Mouse (Mus musculus): ENCODE measurements around the gene Mtcl1. TPM values are rescaled to one million over a fixed set of nuclear protein-coding genes. Genes with fewer than 3 reads are reported as not detected.

The Mtcl1 gene
- polyA plus RNA-seq, 1 experiment from 2014 or later = 2.8 TPM

DNA sequence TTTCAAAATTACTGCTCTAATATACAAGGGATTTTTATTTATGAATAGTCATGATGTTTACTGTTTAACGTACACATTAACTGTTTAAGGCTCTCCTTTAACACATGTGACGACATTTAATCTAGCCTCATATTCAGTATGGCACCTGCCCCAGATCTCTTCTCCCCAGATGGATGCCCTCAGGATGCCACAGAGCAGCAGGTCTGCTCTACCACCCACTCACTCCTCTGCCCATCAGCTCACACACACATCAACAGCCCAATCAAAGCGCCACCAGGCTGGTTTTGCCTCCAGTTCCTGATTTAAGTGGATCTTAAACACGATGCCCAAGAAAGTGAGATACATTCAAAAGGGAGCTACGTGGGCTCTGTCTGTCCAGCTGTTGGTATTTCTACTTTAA is 41.1 kb downstream of the Mtcl1 start:
- no peaks in the 10 kb centered on the region for H3K27me3 ChIP-seq (ENCODE audit: control insufficient read depth, insufficient read depth, low read length)
- 94% methylated on average over 5 of the region's 5 CpGs for WGBS (ENCODE audit: insufficient replicate concordance)
- H3K9me3 ChIP-seq (replicated peaks; ENCODE audit: control insufficient read depth, low read length) = no peaks in the 10 kb centered on the region
- no peak overlapping the region for H3K4me3 ChIP-seq (ENCODE audit: low read depth, low read length)
- no peaks in the 10 kb centered on the region for H3K36me3 ChIP-seq (ENCODE audit: control insufficient read depth, insufficient read depth, low read length)
- H3K4me1 ChIP-seq (ENCODE audit: control insufficient read depth, insufficient read depth, low read length) = peaks cover 25% of the 10 kb centered on the region
- no peak overlapping the region for H3K4me2 ChIP-seq
- no peak overlapping the region for H3K9ac ChIP-seq (ENCODE audit: low read depth, low read length)
- H3K27ac ChIP-seq (ENCODE audit: low read depth, low read length) = no peak overlapping the region
- ATAC-seq (replicated peaks; ENCODE audit: insufficient number of reproducible peaks, low FRiP score, low TSS enrichment) = no peak

DNA sequence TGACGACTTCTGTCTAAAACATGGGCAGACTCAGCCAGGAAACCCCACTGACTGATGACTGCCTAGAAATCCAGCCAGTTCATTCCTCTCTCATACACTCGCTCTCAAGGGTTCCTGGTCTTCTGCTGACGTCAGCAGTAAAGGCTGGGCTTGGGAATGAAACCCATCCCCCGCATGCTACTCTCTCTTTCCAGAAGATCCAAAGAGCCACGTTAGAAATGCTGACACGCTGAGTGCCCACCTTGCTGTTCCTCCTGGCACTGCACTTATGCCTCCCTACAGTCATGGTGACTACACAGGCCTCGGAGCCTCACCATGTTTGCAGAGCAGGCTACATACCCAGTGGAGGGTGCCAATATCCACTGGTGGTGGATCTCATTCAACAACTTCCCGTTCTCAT is 41.7 kb downstream of the Mtcl1 start:
- no peak overlapping the region for H3K9ac ChIP-seq (ENCODE audit: low read depth, low read length)
- peaks cover 30% of the 10 kb centered on the region for H3K4me1 ChIP-seq (ENCODE audit: control insufficient read depth, insufficient read depth, low read length)
- H3K4me2 ChIP-seq = no peak overlapping the region
- H3K27ac ChIP-seq (ENCODE audit: low read depth, low read length) = no peak overlapping the region
- WGBS (ENCODE audit: insufficient replicate concordance) = 59% methylated on average over 8 of the region's 8 CpGs
- H3K4me3 ChIP-seq (ENCODE audit: low read depth, low read length) = no peak overlapping the region
- no peaks in the 10 kb centered on the region for H3K9me3 ChIP-seq (replicated peaks; ENCODE audit: control insufficient read depth, low read length)
- no peaks in the 10 kb centered on the region for H3K36me3 ChIP-seq (ENCODE audit: control insufficient read depth, insufficient read depth, low read length)
- no peak for ATAC-seq (replicated peaks; ENCODE audit: insufficient number of reproducible peaks, low FRiP score, low TSS enrichment)
- H3K27me3 ChIP-seq (ENCODE audit: control insufficient read depth, insufficient read depth, low read length) = no peaks in the 10 kb centered on the region

DNA sequence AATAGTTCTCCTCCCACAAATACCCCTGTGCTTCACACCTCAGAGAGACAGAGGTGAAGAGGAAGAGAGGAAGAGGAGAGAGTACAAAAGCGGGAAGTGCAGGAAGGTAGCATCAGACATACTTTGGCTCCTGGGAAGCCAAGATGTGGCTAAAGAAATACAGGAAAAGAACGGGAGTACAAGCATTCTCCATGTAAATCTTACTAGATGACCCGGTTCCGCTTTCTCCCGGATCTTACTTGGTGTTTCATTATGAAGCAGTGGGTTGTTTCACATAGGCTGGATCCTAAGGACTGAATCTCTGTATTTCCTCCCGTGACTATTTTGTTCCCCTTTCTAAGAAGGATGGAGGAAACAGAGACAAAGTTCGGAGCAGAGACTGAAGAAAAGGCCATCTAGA is 43.9 kb downstream of the Mtcl1 start:
- WGBS (ENCODE audit: insufficient replicate concordance) = 31% methylated on average over 7 of the region's 7 CpGs
- Histone ChIP-seq H3K9me3 (replicated peaks; ENCODE audit: control insufficient read depth, low read length) (no peaks in the 10 kb centered on the region), H3K27ac (ENCODE audit: low read depth, low read length) (peak overlapping the region; percentile 73), H3K27me3 (ENCODE audit: control insufficient read depth, insufficient read depth, low read length) (no peaks in the 10 kb centered on the region), H3K4me3 (ENCODE audit: low read depth, low read length) (0 out of 2 replicates have a peak overlapping the region, but pooled peaks have one; percentile 13), H3K36me3 (ENCODE audit: control insufficient read depth, insufficient read depth, low read length) (no peaks in the 10 kb centered on the region), H3K4me2 (peak overlapping the region; percentile 53), H3K9ac (ENCODE audit: low read depth, low read length) (0 out of 2 replicates have a peak overlapping the region, but pooled peaks have one; percentile 31), H3K4me1 (ENCODE audit: control insufficient read depth, insufficient read depth, low read length) (peaks cover 29% of the 10 kb centered on the region)
- no peak for ATAC-seq (replicated peaks; ENCODE audit: insufficient number of reproducible peaks, low FRiP score, low TSS enrichment)

DNA sequence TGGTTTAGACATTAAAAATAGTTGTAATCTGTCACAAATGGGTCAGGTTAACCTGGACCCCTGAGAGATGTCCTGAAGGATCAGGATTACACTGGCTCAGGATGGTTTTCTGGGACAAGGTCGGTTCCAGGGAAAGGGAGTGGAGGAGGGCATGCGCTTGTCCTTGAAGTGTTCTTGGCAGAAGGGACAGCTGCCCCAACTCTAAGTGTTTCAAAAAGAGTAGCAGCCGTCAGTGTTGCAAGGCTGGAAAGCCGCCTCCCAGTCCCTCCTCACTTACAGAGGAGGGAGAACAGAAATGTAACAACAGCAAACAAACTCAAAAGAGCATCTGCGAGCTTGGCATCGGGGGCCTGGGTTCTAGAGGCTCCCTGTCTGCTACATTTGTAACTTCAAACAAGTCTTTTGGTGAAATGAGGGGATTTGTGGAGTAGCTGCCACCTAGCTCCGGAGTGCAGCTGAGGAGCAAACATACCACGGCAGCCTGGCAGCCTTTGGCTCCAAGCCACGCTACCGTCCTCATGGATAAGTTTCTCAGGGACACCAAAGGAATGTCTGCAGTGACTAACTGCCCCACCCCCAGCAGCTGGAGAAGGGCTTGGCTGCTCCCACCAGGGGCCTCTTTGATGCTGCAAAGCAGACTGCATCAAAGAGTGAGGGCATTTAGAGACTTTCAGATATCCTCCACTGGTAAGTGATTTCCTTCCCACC is 44.5 kb downstream of the Mtcl1 start:
- Histone ChIP-seq H3K4me2 (peak overlapping the region; percentile 53), H3K9me3 (replicated peaks; ENCODE audit: control insufficient read depth, low read length) (no peaks in the 10 kb centered on the region), H3K27me3 (ENCODE audit: control insufficient read depth, insufficient read depth, low read length) (no peaks in the 10 kb centered on the region), H3K4me1 (ENCODE audit: control insufficient read depth, insufficient read depth, low read length) (peaks cover 29% of the 10 kb centered on the region), H3K27ac (ENCODE audit: low read depth, low read length) (peak overlapping the region; percentile 73), H3K36me3 (ENCODE audit: control insufficient read depth, insufficient read depth, low read length) (no peaks in the 10 kb centered on the region), H3K4me3 (ENCODE audit: low read depth, low read length) (0 out of 2 replicates have a peak overlapping the region, but pooled peaks have one; percentile 13), H3K9ac (ENCODE audit: low read depth, low read length) (peak overlapping the region; percentile 31; the same call in 1 of the 2 replicates)
- 14% methylated on average over 10 of the region's 10 CpGs for WGBS (ENCODE audit: insufficient replicate concordance)
- ATAC-seq (replicated peaks; ENCODE audit: insufficient number of reproducible peaks, low FRiP score, low TSS enrichment) = no peak

DNA sequence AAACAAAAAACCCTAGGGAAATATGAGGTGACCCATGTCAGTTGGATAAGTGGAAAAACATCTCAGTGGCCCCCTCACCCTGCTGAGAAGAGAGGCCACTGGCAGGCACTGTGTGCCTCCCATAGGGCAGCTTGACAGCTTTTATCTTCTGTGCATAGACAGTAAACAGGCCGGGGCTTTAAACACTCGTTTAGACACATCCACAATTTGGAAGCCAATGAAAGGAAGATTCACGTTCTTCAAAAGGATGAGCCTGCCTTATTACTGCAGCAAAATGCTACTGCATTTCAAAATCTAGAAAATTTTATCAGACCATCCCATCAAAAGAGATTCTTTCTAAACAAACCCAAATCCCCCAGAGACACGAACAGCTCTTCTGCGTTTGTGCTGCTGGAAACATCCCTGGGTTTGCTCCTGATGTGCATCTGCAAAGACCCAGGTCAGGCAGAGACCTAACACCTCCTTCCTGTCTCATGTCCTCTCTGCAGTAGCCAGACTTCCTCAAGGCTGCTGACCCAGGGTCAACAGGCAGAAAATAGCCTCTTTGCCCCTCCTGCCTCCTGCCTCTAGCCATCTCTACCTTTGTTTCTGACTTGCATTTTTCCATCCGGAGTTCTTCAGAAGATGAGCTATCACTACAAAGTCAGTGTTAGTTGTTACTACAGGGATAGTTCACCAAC is 46.6 kb downstream of the Mtcl1 start:
- H3K4me2 ChIP-seq = no peak overlapping the region
- peaks cover 28% of the 10 kb centered on the region for H3K4me1 ChIP-seq (ENCODE audit: control insufficient read depth, insufficient read depth, low read length)
- no peak overlapping the region for H3K9ac ChIP-seq (ENCODE audit: low read depth, low read length)
- no peaks in the 10 kb centered on the region for H3K27me3 ChIP-seq (ENCODE audit: control insufficient read depth, insufficient read depth, low read length)
- no peak overlapping the region for H3K4me3 ChIP-seq (ENCODE audit: low read depth, low read length)
- H3K9me3 ChIP-seq (replicated peaks; ENCODE audit: control insufficient read depth, low read length) = no peaks in the 10 kb centered on the region
- ATAC-seq (replicated peaks; ENCODE audit: insufficient number of reproducible peaks, low FRiP score, low TSS enrichment) = no peak
- 12% methylated on average over 6 of the region's 6 CpGs for WGBS (ENCODE audit: insufficient replicate concordance)
- no peak overlapping the region for H3K27ac ChIP-seq (ENCODE audit: low read depth, low read length)
- H3K36me3 ChIP-seq (ENCODE audit: control insufficient read depth, insufficient read depth, low read length) = no peaks in the 10 kb centered on the region

DNA sequence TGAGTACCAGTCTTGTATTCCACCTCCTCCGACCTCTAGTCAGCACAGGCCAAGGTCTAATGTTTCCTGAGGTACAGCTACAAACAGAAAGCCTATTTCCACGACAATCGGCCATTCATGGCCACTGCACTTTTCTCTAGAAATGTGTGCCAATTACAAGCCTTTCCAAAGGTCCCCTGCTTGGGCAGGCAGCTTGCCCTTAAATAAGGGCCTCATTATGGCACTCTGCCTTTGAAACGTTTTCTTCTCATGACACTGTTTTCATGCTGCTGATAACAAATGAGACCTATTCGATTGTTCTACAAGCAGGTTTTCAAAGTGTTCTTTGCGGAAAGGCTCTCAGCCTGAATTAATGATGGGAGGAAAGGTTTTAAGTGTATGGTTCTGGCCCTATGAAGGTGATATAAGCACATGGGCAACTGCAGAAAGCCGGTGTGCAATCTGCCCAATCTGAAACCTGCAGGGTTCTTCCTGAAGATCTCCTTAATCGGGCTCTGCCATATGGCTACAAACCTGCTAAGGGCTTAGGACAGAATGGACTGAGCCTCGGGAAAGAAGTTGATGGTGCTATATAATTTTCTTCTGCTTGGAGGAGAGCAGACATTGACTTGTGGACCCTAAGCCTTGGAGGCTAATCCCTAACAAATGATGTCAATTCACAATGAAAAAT is 47.8 kb downstream of the Mtcl1 start:
- Histone ChIP-seq H3K9me3 (replicated peaks; ENCODE audit: control insufficient read depth, low read length) (no peaks in the 10 kb centered on the region), H3K27me3 (ENCODE audit: control insufficient read depth, insufficient read depth, low read length) (no peaks in the 10 kb centered on the region), H3K4me1 (ENCODE audit: control insufficient read depth, insufficient read depth, low read length) (peaks cover 19% of the 10 kb centered on the region), H3K4me3 (ENCODE audit: low read depth, low read length) (no peak overlapping the region), H3K4me2 (no peak overlapping the region), H3K27ac (ENCODE audit: low read depth, low read length) (no peak overlapping the region), H3K36me3 (ENCODE audit: control insufficient read depth, insufficient read depth, low read length) (no peaks in the 10 kb centered on the region), H3K9ac (ENCODE audit: low read depth, low read length) (no peak overlapping the region)
- no peak for ATAC-seq (replicated peaks; ENCODE audit: insufficient number of reproducible peaks, low FRiP score, low TSS enrichment)
- WGBS (ENCODE audit: insufficient replicate concordance) = 57% methylated on average over 9 of the region's 9 CpGs

DNA sequence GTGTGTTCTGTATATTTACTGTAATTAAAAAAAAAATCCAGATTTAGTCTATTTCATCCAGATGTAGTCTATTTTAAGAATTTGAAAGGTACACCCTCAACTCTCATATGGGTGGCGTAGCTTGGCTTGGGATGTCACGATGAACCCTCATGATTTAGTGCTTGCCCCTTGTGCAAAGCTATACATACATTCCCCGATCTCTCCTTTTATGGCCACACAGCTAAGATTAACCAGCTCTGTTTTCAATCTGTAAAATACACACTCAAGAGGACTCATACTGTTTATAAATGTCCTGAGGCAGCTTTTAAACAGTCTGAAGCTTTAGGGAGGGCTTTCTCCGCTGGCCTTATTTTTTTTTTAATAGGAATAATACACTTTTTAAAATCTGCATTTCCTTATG is 49.8 kb downstream of the Mtcl1 start:
- no peaks in the 10 kb centered on the region for H3K9me3 ChIP-seq (replicated peaks; ENCODE audit: control insufficient read depth, low read length)
- peaks cover 9% of the 10 kb centered on the region for H3K4me1 ChIP-seq (ENCODE audit: control insufficient read depth, insufficient read depth, low read length)
- no peak for ATAC-seq (replicated peaks; ENCODE audit: insufficient number of reproducible peaks, low FRiP score, low TSS enrichment)
- H3K27me3 ChIP-seq (ENCODE audit: control insufficient read depth, insufficient read depth, low read length) = no peaks in the 10 kb centered on the region
- no peak overlapping the region for H3K9ac ChIP-seq (ENCODE audit: low read depth, low read length)
- no peaks in the 10 kb centered on the region for H3K36me3 ChIP-seq (ENCODE audit: control insufficient read depth, insufficient read depth, low read length)
- no peak overlapping the region for H3K4me3 ChIP-seq (ENCODE audit: low read depth, low read length)
- 88% methylated on average over 4 of the region's 4 CpGs for WGBS (ENCODE audit: insufficient replicate concordance)
- no peak overlapping the region for H3K27ac ChIP-seq (ENCODE audit: low read depth, low read length)
- no peak overlapping the region for H3K4me2 ChIP-seq

DNA sequence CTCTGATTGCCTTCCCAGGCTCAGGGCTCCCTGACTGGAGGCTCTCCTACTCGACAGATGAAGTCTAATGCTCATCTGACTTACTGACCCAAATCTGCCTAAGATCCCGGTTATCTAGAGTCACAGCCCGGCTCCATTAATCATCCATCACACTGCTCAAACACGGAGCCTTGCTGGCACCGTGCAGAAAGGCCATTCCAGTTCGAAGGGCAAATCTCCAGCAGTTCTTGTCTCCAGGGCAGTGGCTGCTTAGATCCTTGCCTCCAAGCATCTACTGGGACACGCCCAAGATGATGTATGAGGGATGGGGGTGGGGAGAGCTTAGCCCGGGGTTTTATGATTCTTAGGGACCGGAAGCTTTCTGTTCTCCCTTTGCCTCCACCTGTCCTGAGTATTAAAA is 55.0 kb downstream of the Mtcl1 start:
- no peak overlapping the region for H3K27ac ChIP-seq (ENCODE audit: low read depth, low read length)
- H3K36me3 ChIP-seq (ENCODE audit: control insufficient read depth, insufficient read depth, low read length) = no peaks in the 10 kb centered on the region
- H3K9ac ChIP-seq (ENCODE audit: low read depth, low read length) = no peak overlapping the region
- H3K27me3 ChIP-seq (ENCODE audit: control insufficient read depth, insufficient read depth, low read length) = no peaks in the 10 kb centered on the region
- no peak overlapping the region for H3K4me2 ChIP-seq
- WGBS (ENCODE audit: insufficient replicate concordance) = 49% methylated on average over 9 of the region's 9 CpGs
- H3K9me3 ChIP-seq (replicated peaks; ENCODE audit: control insufficient read depth, low read length) = no peaks in the 10 kb centered on the region
- H3K4me1 ChIP-seq (ENCODE audit: control insufficient read depth, insufficient read depth, low read length) = peaks cover 6% of the 10 kb centered on the region; the same call in 1 of the 2 replicates
- ATAC-seq (replicated peaks; ENCODE audit: insufficient number of reproducible peaks, low FRiP score, low TSS enrichment) = no peak
- no peak overlapping the region for H3K4me3 ChIP-seq (ENCODE audit: low read depth, low read length)
